Mouse (Mus musculus): Measurements from ENCODE around the gene Chrm2. TPM values are rescaled to one million over a fixed set of nuclear protein-coding genes. Genes with fewer than 3 reads are reported as not detected.

Gene Chrm2
- 0.62 and 0.67 TPM in 2 replicates for polyA plus RNA-seq (2015; fragmentation: Nextera tagmentation; extraction: Ambion mirVana)

- 0 out of 2 replicates have a peak, but pooled peaks cover 3% of the 10 kb centered on the region for H3K4me1 ChIP-seq (replicated peaks)
- DNase-seq (no peak), ATAC-seq (ENCODE audit: low read depth) (no peak)
- H3K9ac ChIP-seq, result no peak within 1 kb of the TSS
- peak within 1 kb of the TSS; percentile 44 for H3K4me3 ChIP-seq (replicated peaks)
- peak within 1 kb of the TSS; percentile 59 for H3K4me2 ChIP-seq
- no peaks in the 10 kb centered on the region for H3K9me3 ChIP-seq (replicated peaks)
- no peak within 1 kb of the TSS for H3K27ac ChIP-seq
- WGBS (ENCODE audit: insufficient replicate concordance), result 5% methylated on average over 30 of the region's 30 CpGs
- peaks cover 32% of the 10 kb centered on the region for H3K27me3 ChIP-seq
- no peaks in the 10 kb centered on the region for H3K36me3 ChIP-seq
Measured at GRCm38 (mm10) chr6:36387612-36388400, at the start of gene Chrm2. Gene Chrm2, plus strand, starts transcription at chr6:36388084.

- WGBS (ENCODE audit: insufficient replicate concordance), result 57% methylated on average over 2 of the region's 2 CpGs
Measured at GRCm38 (mm10) chr6:36373983-36374382, 13.9 kb upstream of the Chrm2 start.

GRCm38 (mm10) chr6:36377936-36378335 is 9.9 kb upstream of the Chrm2 start:
- Histone ChIP-seq H3K9ac (no peak overlapping the region), H3K27me3 (no peaks in the 10 kb centered on the region), H3K9me3 (replicated peaks) (no peaks in the 10 kb centered on the region), H3K4me3 (replicated peaks) (no peak overlapping the region), H3K27ac (no peak overlapping the region), H3K4me2 (no peak overlapping the region), H3K4me1 (replicated peaks) (no peaks in the 10 kb centered on the region), H3K36me3 (no peaks in the 10 kb centered on the region)
- no peak for ATAC-seq (ENCODE audit: low read depth)
- 46% methylated on average over 4 of the region's 4 CpGs for WGBS (ENCODE audit: insufficient replicate concordance)
- DNase-seq, result no peak

More at GRCm38 (mm10) chr6:36373983-36374382, 13.9 kb upstream of the Chrm2 start:
- Histone ChIP-seq H3K27me3 (no peaks in the 10 kb centered on the region), H3K9ac (no peak overlapping the region), H3K36me3 (no peaks in the 10 kb centered on the region), H3K4me2 (no peak overlapping the region), H3K27ac (no peak overlapping the region), H3K4me3 (replicated peaks) (no peak overlapping the region), H3K4me1 (replicated peaks) (no peaks in the 10 kb centered on the region), H3K9me3 (replicated peaks) (no peaks in the 10 kb centered on the region)
- ATAC-seq (ENCODE audit: low read depth), result no peak
- no peak for DNase-seq

GRCm38 (mm10) chr6:36384102-36384501 is 3.8 kb upstream of the Chrm2 start:
- Histone ChIP-seq H3K27ac (no peak overlapping the region), H3K4me1 (replicated peaks) (0 out of 2 replicates have a peak, but pooled peaks cover 3% of the 10 kb centered on the region), H3K27me3 (peaks cover 20% of the 10 kb centered on the region), H3K4me3 (replicated peaks) (no peak overlapping the region), H3K9me3 (replicated peaks) (no peaks in the 10 kb centered on the region), H3K9ac (no peak overlapping the region), H3K36me3 (no peaks in the 10 kb centered on the region), H3K4me2 (no peak overlapping the region)
- ATAC-seq (ENCODE audit: low read depth) (no peak), DNase-seq (no peak)
- WGBS (ENCODE audit: insufficient replicate concordance), result 50% methylated on average over 3 of the region's 3 CpGs

- WGBS (ENCODE audit: insufficient replicate concordance), result 3% methylated on average over 36 of the region's 36 CpGs
- H3K4me2 ChIP-seq, result peak overlapping the region; percentile 59
- H3K4me3 ChIP-seq (replicated peaks), result peak overlapping the region; percentile 44
- no peaks in the 10 kb centered on the region for H3K9me3 ChIP-seq (replicated peaks)
- H3K9ac ChIP-seq, result no peak overlapping the region
- H3K27ac ChIP-seq, result no peak overlapping the region
- H3K27me3 ChIP-seq, result peaks cover 32% of the 10 kb centered on the region
- no peaks in the 10 kb centered on the region for H3K36me3 ChIP-seq
- no peak for ATAC-seq (ENCODE audit: low read depth)
- DNase-seq, result no peak
- H3K4me1 ChIP-seq (replicated peaks), result 0 out of 2 replicates have a peak, but pooled peaks cover 3% of the 10 kb centered on the region
Measured at GRCm38 (mm10) chr6:36388401-36389259, 746 bp downstream of the Chrm2 start.

GRCm38 (mm10) chr6:36389260-36389965 is 1.5 kb downstream of the Chrm2 start:
- Histone ChIP-seq H3K9me3 (replicated peaks) (no peaks in the 10 kb centered on the region), H3K4me1 (replicated peaks) (0 out of 2 replicates have a peak, but pooled peaks cover 3% of the 10 kb centered on the region), H3K4me3 (replicated peaks) (peak overlapping the region; percentile 44), H3K4me2 (peak overlapping the region; percentile 59), H3K27me3 (peaks cover 32% of the 10 kb centered on the region), H3K36me3 (no peaks in the 10 kb centered on the region), H3K27ac (no peak overlapping the region), H3K9ac (no peak overlapping the region)
- WGBS (ENCODE audit: insufficient replicate concordance), result 24% methylated on average over 20 of the region's 20 CpGs
- DNase-seq, result no peak
- no peak for ATAC-seq (ENCODE audit: low read depth)

GRCm38 (mm10) chr6:36393705-36394104 is 5.8 kb downstream of the Chrm2 start:
- Histone ChIP-seq H3K27me3 (peaks cover 15% of the 10 kb centered on the region), H3K4me1 (replicated peaks) (no peaks in the 10 kb centered on the region), H3K9me3 (replicated peaks) (no peaks in the 10 kb centered on the region), H3K4me2 (no peak overlapping the region), H3K4me3 (replicated peaks) (no peak overlapping the region), H3K36me3 (no peaks in the 10 kb centered on the region), H3K27ac (no peak overlapping the region), H3K9ac (no peak overlapping the region)
- no peak for ATAC-seq (ENCODE audit: low read depth)
- no peak for DNase-seq
- WGBS (ENCODE audit: insufficient replicate concordance), result 45% methylated on average over 4 of the region's 4 CpGs

GRCm38 (mm10) chr6:36405139-36405538 is 17.3 kb downstream of the Chrm2 start:
- whole genome bisulfite sequencing (ENCODE audit: insufficient replicate concordance), result 52% methylated on average over 5 of the region's 5 CpGs
- ATAC-seq (ENCODE audit: low read depth), result no peak
- no peaks in the 10 kb centered on the region for H3K36me3 ChIP-seq
- H3K4me3 ChIP-seq (replicated peaks), result no peak overlapping the region
- no peak overlapping the region for H3K27ac ChIP-seq
- no peak overlapping the region for H3K4me2 ChIP-seq
- no peaks in the 10 kb centered on the region for H3K4me1 ChIP-seq (replicated peaks)
- no peaks in the 10 kb centered on the region for H3K9me3 ChIP-seq (replicated peaks)
- H3K9ac ChIP-seq, result no peak overlapping the region
- H3K27me3 ChIP-seq, result no peaks in the 10 kb centered on the region
- DNase-seq, result no peak

GRCm38 (mm10) chr6:36409016-36409415 is 21.1 kb downstream of the Chrm2 start:
- ATAC-seq (ENCODE audit: low read depth) (no peak), DNase-seq (no peak)
- Histone ChIP-seq H3K4me1 (replicated peaks) (no peaks in the 10 kb centered on the region), H3K9me3 (replicated peaks) (no peaks in the 10 kb centered on the region), H3K9ac (no peak overlapping the region), H3K36me3 (no peaks in the 10 kb centered on the region), H3K27ac (no peak overlapping the region), H3K27me3 (no peaks in the 10 kb centered on the region), H3K4me2 (no peak overlapping the region), H3K4me3 (replicated peaks) (no peak overlapping the region)

GRCm38 (mm10) chr6:36410057-36410456 is 22.2 kb downstream of the Chrm2 start:
- Histone ChIP-seq H3K36me3 (no peaks in the 10 kb centered on the region), H3K9me3 (replicated peaks) (no peaks in the 10 kb centered on the region), H3K4me3 (replicated peaks) (no peak overlapping the region), H3K27ac (no peak overlapping the region), H3K9ac (no peak overlapping the region), H3K27me3 (no peaks in the 10 kb centered on the region), H3K4me1 (replicated peaks) (no peaks in the 10 kb centered on the region), H3K4me2 (no peak overlapping the region)
- WGBS (ENCODE audit: insufficient replicate concordance), result 41% methylated on average over 2 of the region's 2 CpGs
- ATAC-seq (ENCODE audit: low read depth) (no peak), DNase-seq (no peak)

GRCm38 (mm10) chr6:36419716-36420115 is 31.8 kb downstream of the Chrm2 start:
- Histone ChIP-seq H3K36me3 (no peaks in the 10 kb centered on the region), H3K4me1 (replicated peaks) (no peaks in the 10 kb centered on the region), H3K9ac (no peak overlapping the region), H3K4me3 (replicated peaks) (no peak overlapping the region), H3K27me3 (no peaks in the 10 kb centered on the region), H3K9me3 (replicated peaks) (no peaks in the 10 kb centered on the region), H3K27ac (no peak overlapping the region), H3K4me2 (no peak overlapping the region)
- ATAC-seq (ENCODE audit: low read depth), result no peak
- WGBS (ENCODE audit: insufficient replicate concordance), result 29% methylated on average over 2 of the region's 2 CpGs
- no peak for DNase-seq

Measured in liver, embryonic 13.5 days (tissue).